Mouse (Mus musculus) megakaryocyte progenitor cell, adult 5-6 weeks (primary cell): ENCODE results near the gene Gm12248. TPM values are rescaled to one million over a fixed set of nuclear protein-coding genes. Genes with fewer than 3 reads are reported as not detected.
A peak's percentile ranks its signal among the peaks of the same experiment; 100 is the strongest.

Experiments used
- ATAC-seq: replicated peaks from 2 replicates; pipeline ENCODE4 v1.8.0; 2016; ENCODE audit warnings: mild to moderate bottlenecking, moderate TSS enrichment, inconsistent platforms; ENCODE audit not compliant: poor library complexity
- total RNA-seq, 2 experiments: library from RNA; stranded (forward) in 1 of 2; stranded (reverse) in 1 of 2; fragments of 157-497, 149-512 nt in 1 of 2; fragments of 200-1000 nt in 1 of 2; gene quantifications; 2 replicates each; pipeline versions ENCODE4 v1.2.3 to v1.2.4; 2015 to 2017

The Gm12248 gene
- total RNA-seq (2015) (not detected in 2 replicates), total RNA-seq (2017) (not detected in 2 replicates)

GRCm38 (mm10) chr11:58093021-58093528 lies at the start of gene Gm12248:
TSS of gene Gm12248 (minus strand) at chr11:58093134.
- ATAC-seq = peak; percentile 63

GRCm38 (mm10) chr11:58139466-58139865 lies 46.5 kb upstream of the Gm12248 start:
- no peak for ATAC-seq

- ATAC-seq = no peak
These were observed 45.9 kb upstream of the Gm12248 start for GRCm38 (mm10) chr11:58138821-58139220.

GRCm38 (mm10) chr11:58136677-58137076 lies 43.7 kb upstream of the Gm12248 start:
- ATAC-seq = no peak

DNA sequence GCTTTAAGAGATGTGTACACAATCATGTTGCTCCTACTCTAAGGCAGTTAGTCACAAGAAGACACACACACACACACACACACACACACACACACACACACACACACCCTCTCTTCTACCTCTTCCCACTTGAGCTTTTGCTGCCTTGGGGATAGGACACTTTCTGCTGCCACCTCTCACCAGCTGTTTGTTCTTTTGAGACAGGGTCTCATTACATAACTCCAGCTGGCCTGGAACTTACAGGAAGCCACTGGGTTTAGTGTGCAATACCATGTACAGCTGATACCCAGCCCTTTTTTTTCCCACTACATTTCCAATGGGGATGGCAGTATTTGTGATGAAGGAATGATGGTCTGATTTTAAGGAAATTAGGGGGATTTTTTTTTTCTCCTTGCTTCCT lies 42.4 kb upstream of the Gm12248 start:
- peak; percentile 29; the same call in 1 of the 2 replicates for ATAC-seq

DNA sequence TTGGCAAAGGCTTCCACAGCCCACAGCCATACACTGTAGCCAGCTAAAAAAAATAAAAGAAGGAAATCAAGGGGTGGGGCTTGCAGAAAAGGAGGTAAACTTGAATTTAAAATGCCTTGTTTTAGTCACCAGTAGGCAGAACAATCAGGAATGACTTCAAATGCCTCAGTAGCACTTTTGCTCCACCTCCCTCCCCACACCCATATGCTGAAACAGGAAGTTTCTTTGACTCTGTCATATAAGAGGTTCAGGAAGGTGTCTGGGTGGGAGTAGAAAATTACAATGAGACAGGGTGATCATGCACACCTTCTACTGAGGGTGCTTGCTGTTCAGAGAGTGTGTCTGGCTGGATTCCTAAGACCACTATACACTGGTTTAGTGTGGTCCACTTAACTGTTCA lies 41.9 kb upstream of the Gm12248 start:
- ATAC-seq = 0 out of 2 replicates have a peak, but pooled peaks have one; percentile 29

- no peak for ATAC-seq
These were observed 39.1 kb upstream of the Gm12248 start for GRCm38 (mm10) chr11:58132026-58132425.

- ATAC-seq = no peak
These were observed 36.4 kb upstream of the Gm12248 start for GRCm38 (mm10) chr11:58129302-58129843.

- ATAC-seq = peak; percentile 83
These were observed 34.6 kb upstream of the Gm12248 start for GRCm38 (mm10) chr11:58127544-58127943.

GRCm38 (mm10) chr11:58126397-58127160 lies 33.6 kb upstream of the Gm12248 start:
- ATAC-seq = peak; percentile 58

DNA sequence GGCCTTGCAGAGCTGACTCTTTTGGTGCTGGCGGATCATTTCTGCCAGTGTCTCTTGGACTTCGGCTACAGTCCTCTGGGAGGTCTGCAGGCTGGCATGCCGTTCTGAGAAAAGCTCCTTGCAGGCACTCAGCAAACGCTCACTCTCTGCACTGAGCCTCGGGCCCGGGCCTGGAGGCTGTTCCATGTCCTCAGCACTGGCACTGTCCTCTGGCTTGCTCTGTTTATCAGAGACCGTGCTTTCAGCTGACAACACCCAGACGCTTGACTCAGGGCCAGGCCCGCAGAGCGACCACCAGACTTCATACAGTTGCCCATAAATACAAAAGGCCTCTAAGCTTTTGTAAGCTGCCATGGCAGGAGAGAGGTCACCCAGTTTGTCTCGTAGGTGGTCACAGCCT lies 32.1 kb upstream of the Gm12248 start:
- ATAC-seq = no peak

- no peak for ATAC-seq
These were observed 30.8 kb upstream of the Gm12248 start for GRCm38 (mm10) chr11:58123711-58124110.

DNA sequence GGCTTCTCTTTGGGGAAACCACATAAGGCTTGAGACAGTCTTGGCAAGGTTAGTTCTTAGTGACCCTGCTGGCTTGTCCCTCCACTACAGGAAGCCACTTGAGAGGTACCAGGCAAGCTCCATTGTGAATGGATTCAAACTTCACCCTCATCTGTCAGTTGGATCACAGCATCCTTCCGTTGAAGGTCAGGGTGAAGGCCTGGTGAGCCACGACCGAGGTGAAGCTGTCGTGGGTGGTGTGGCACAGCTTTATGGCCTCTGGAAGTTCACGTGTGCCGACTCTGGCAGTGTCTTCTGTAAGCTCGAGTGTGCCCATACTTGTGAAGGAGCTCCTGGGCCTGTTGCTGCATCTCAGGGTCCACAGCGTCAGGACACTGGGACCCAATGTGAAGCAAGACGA lies 28.4 kb upstream of the Gm12248 start:
- no peak for ATAC-seq

DNA sequence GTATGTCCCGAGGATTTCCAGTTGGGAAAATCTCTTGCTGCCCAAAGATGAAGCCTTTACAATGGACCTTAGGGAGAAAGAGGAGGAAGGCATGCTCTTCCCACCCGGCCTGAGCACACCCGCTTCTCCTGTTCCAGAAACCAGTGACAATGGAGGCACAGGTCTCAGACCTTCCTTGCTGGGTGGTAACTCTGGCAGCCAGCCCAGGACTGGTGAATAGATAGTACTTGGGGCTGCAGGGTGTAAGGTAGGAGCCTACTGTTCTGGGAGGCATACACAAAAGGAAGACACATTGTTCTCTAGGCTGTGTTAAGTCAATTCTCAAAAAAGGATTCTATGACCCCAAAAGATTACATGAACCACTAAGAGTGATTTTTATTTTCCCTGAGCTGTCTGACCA lies 27.7 kb upstream of the Gm12248 start:
- ATAC-seq = peak; percentile 65; the same call in 1 of the 2 replicates

DNA sequence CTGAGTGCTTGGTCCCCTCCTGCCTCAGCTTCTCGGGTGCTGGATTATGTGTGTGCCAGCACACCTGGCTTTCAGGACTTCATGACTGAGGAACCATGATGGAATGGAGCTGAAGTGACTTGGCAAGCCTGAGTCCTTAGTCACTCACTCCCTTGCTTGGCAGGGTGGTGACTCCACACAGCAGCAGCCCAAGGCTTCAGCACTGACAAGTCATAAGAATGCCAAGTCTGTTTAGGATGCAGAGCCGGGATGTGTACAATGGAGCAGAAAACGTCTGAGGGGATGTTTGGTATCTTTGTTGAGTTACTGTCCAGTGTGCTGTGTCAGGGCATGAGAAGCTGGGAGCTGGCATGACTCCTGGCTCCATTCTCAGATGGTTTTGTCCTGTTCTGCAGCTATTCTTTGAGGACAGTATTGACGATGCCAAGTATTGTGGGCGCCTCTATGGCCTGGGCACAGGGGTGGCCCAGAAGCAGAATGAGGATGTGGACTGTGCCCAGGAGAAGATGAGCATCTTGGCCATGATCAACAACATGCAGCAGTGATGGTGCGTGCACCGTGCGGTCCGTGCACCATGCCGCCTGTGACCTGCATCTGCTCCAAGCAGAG lies 24.2 kb upstream of the Gm12248 start:
- ATAC-seq = no peak

DNA sequence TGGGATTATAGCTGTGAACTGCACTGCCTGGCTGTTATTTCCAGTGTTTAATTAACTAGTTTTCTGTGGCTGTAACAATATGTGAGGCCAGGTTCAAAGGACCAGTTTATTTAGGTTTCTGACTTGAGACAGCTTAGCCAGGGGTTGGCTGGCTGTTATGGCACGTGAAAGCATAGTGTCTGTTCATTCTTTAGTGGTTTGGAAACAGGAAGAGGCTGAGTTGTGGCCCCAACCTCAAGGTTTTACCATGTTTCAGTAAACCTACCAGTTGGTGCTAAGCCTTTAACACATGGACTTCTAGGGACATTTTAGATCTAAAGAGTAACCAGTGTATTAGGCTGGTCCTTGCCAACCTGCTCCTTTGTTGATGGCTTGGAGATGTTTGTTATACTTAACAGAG lies 23.6 kb upstream of the Gm12248 start:
- ATAC-seq = peak; percentile 69

GRCm38 (mm10) chr11:58107664-58108337 lies 14.9 kb upstream of the Gm12248 start:
- ATAC-seq = no peak

GRCm38 (mm10) chr11:58107009-58107408 lies 14.1 kb upstream of the Gm12248 start:
- no peak for ATAC-seq

DNA sequence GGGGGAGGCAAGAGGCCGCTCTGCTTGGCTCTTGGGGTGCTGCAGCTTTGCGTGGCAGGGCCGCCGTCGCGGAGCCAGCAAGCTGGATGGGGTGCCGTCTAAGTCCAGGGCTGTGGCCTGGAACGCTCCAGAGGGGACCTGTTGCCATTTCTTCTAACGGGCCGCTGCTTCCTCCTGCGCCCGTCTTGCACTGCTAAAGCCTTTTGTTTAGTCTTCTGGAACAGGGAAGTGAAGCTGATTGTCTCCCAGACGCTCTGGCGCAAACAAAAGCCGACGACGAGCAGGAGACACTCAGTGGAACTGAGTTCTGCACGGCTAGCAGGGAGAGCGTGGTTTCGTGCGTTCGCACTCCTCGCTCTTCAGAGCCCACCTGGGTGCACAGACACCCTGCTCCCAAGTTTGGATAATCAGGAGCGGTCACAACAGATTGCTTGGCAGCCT lies 11.4 kb upstream of the Gm12248 start:
- peak; percentile 49 for ATAC-seq

DNA sequence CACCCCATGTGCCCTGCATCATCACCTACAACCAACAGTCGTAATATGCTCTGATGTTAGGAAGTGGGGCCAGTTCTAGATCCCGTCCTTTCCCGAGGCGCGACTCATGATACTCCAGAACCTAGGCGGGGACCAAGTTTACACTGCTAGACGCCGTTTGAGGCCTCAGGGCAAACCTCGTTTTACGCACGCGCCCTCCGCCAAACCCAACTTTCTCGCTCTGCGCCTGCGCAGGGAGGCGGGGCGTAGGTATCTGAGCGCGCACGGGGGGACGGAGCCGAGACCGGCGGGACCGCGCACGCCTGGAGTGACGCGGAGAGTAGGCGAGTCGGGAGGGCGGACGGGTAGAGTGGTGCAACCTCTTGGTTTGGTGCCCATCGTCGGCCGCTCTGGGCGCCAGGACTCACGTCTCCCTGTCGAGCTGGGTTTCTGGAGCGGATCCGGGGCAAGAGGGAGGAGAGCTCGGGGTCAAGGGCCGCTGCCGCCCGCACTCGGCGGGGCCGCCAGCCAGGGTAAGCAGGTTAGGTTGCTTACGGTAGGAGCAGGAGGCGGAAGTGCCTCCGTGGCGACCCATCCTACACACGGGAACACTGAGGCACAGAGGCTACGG lies 10.9 kb upstream of the Gm12248 start, which contains the start of gene Cnot8:
TSS of gene Cnot8 (plus strand) at position 457 of the 610 bp plus-strand sequence.
- peak; percentile 88 for ATAC-seq

DNA sequence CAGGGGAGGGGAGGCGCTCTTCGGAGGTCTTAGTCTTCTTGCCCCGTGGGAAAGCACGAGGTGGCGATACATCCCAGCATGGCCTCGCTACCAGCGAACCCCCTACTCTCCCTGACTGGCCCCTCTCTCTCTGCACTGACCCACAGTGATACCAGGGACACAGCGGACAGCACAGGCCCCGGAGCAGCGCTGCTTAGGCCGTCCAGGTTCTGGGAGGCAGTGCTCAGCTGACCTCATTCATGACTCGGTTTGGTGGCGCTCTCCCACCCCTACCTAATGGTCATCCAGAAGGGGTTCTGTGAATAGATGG lies 10.4 kb upstream of the Gm12248 start:
- ATAC-seq = no peak
